Mouse (Mus musculus): ENCODE measurements at regions not wholly inside any gene's neighbourhood (a gene's known extent, or its start where the extent isn't known, plus 50 kb on each side); places are given as distances from the start of the nearest gene placed in this dataset.

- no peak for TF ChIP-seq USF1 (IDR thresholded peaks at IDR 0.05; ENCODE audit: low read depth)
- TF ChIP-seq FOSL1 (IDR thresholded peaks at IDR 0.05; ENCODE audit: insufficient read depth, low read length, poor library complexity, severe bottlenecking), result no peak
- TF ChIP-seq CTCF (IDR thresholded peaks at IDR 0.05; ENCODE audit: control insufficient read depth, insufficient read depth, insufficient read length), result no peak
- TF ChIP-seq MYOD1 (IDR thresholded peaks at IDR 0.05; ENCODE audit: control insufficient read depth, insufficient read length, low read depth), result no peak
- TF ChIP-seq MAX (IDR thresholded peaks at IDR 0.05), result no peak
- no peak for TF ChIP-seq CEBPB (IDR thresholded peaks at IDR 0.05; ENCODE audit: low read depth)
- no peak for TF ChIP-seq MYOG (IDR thresholded peaks at IDR 0.05; ENCODE audit: control insufficient read depth, extremely low read depth, insufficient read length)
Observed at GRCm38 (mm10) chr2:105615891-105616733, 52.6 kb upstream of the Pax6 start.
